Mouse (Mus musculus) G1E (cell line): ENCODE measurements at regions not wholly inside any gene's neighbourhood (a gene's known extent, or its start where the extent isn't known, plus 50 kb on each side); places are given as distances from the start of the nearest gene placed in this dataset.

Experiments used
- CTCF ChIP-seq: IDR thresholded peaks from 2 replicates; pipeline ENCODE4 v1.5.1; 2012; ENCODE audit warnings: low read depth, low read length, inconsistent platforms, mixed read lengths
- GATA1 ChIP-seq: IDR thresholded peaks from 2 replicates; pipeline ENCODE4 v1.6.1; 2012; ENCODE audit warnings: borderline replicate concordance, low read length, inconsistent platforms, mixed read lengths
- GATA2 ChIP-seq: IDR thresholded peaks from 2 replicates; pipeline ENCODE4 v1.6.1; 2012; ENCODE audit warnings: low read depth, low read length, inconsistent platforms, borderline replicate concordance
- POLR2AphosphoS5 ChIP-seq: IDR thresholded peaks from 2 replicates; pipeline ENCODE4 v1.6.1; 2012; ENCODE audit warnings: low read depth, low read length, inconsistent platforms; ENCODE audit not compliant: insufficient replicate concordance
- TAL1 ChIP-seq: conservative IDR thresholded peaks from 2 replicates; pipeline ENCODE4 v1.6.1; 2012; ENCODE audit warnings: low read depth, low read length, inconsistent platforms, mixed read lengths

DNA sequence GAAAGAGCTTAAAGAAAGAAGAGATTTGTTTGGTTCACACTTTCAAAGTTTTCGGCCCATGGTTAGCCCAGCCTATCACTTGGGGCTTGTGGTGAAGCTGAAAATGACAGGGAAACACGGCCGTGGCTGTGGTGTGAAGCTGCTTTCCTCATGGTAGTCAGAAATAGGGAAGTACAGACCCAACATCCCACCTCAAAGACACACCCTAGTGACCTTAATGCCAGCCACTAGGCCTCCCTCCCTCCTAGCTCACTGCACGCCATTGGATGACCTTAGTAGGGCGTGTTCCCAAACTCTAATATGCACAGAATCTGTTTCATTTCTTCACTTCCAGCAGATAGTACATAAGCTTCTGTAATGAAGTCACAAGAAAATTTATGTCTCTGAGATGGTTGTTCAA is 93.4 kb upstream of the Nxt1 start:
- TF ChIP-seq CTCF (no peak), GATA1 (no peak), POLR2AphosphoS5 (no peak), TAL1 (no peak), GATA2 (no peak)
